Mouse (Mus musculus) liver, embryonic 11.5 days (tissue): Measurements from ENCODE around the gene Fgf14. TPM values are rescaled to one million over a fixed set of nuclear protein-coding genes. Genes with fewer than 3 reads are reported as not detected.
"Not testable (repeated sequence)": the region's sequence is repeated elsewhere in the genome, so short reads cannot be mapped to it uniquely, and the experiment has no call there.

Source experiments
- ATAC-seq: fragments of 200-750 bp; cut with Nextera tagmentation; replicated peaks from 2 replicates; pipeline ENCODE4 v1.8.0; 2017; ENCODE audit warnings: moderate number of reproducible peaks, mild to moderate bottlenecking, moderate TSS enrichment, moderate library complexity; ENCODE audit not compliant: low FRiP score
- DNase-seq: peaks from one replicate; pipeline ENCODE4 v3.0.0-alpha.2; 2017; ENCODE audit warnings: low spot score
- H3K27ac ChIP-seq: fragments of 300-500 bp; sonication (generic); 2 replicates; pipeline ENCODE4 v1.5.1; 2014; ENCODE audit warnings: mild to moderate bottlenecking, low read depth, low read length, control low read depth
- H3K27me3 ChIP-seq: fragments of 300-500 bp; sonication (generic); replicated peaks from 2 replicates; pipeline ENCODE4 v1.6.1; 2014; ENCODE audit warnings: low read length, mixed read lengths; ENCODE audit not compliant: control insufficient read depth, insufficient read depth
- H3K36me3 ChIP-seq: fragments of 300-500 bp; sonication (generic); 2 replicates; pipeline ENCODE4 v1.6.1; 2014; ENCODE audit warnings: mild to moderate bottlenecking, low read length, moderate library complexity, mixed read lengths; ENCODE audit not compliant: control insufficient read depth, insufficient read depth
- H3K4me1 ChIP-seq: fragments of 300-500 bp; sonication (generic); replicated peaks from 2 replicates; pipeline ENCODE4 v1.6.1; 2014; ENCODE audit warnings: low read length, mixed read lengths; ENCODE audit not compliant: control insufficient read depth, insufficient read depth
- H3K4me2 ChIP-seq: fragments of 300-500 bp; sonication (generic); 2 replicates; pipeline ENCODE4 v1.6.1; 2014; ENCODE audit warnings: mild to moderate bottlenecking, control low read depth, moderate library complexity
- H3K4me3 ChIP-seq: fragments of 300-500 bp; sonication (generic); 2 replicates; pipeline ENCODE4 v1.5.1; 2014; ENCODE audit warnings: low read depth, low read length, control low read depth
- H3K9ac ChIP-seq: fragments of 300-500 bp; sonication (generic); 2 replicates; pipeline ENCODE4 v1.6.1; 2014; ENCODE audit warnings: low read depth, low read length, control low read depth
- H3K9me3 ChIP-seq: fragments of 300-500 bp; sonication (generic); 2 replicates; pipeline ENCODE4 v1.6.1; 2016; ENCODE audit warnings: low read length, inconsistent platforms, mixed read lengths; ENCODE audit not compliant: control insufficient read depth
- WGBS: fragments of 180-500 bp; shearing (Covaris S2); extraction: QIAGEN DNeasy Blood & Tissue Kit; methylation state at CpG from one replicate; pipeline ENCODE4 v1.1.7; 2014; 5-methylcytosine and 5-hydroxymethylcytosine counted together
- polyA plus RNA-seq: library from polyadenylated mRNA; unstranded; fragments of >200 nt; fragmentation: Nextera tagmentation; extraction: Ambion mirVana; gene quantifications from 2 replicates; pipeline ENCODE4 v1.2.1, GENCODE M21; 2014

The Fgf14 gene
- polyA plus RNA-seq, 1 experiment from 2014 or later = 0.22 TPM

DNA sequence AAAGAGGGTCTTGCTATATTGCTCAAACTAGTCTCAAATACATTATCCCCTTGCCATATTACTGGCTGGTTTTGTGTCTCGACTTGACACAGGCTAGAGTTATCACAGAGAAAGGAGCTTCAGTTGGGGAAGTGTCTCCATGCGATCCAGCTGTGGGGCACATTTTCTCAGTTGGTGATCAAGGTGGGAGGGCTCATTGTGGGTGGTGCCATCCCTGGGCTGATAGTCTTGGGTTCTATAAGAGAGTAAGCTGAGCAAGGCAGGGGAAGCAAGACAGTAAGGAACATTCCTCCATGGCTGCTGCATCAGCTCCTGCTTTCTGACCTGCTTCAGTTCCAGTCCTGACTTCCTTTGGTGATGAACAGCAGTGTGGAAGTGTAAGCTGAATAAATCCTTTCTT, 141.6 kb downstream of the Fgf14 start:
- DNase-seq, H3K4me2 ChIP-seq, H3K4me1 ChIP-seq, H3K36me3 ChIP-seq, H3K9ac ChIP-seq, ATAC-seq, H3K4me3 ChIP-seq, H3K9me3 ChIP-seq, H3K27me3 ChIP-seq, H3K27ac ChIP-seq: not testable (repeated sequence)
- 56% methylated on average over 2 of the region's 2 CpGs for WGBS

- Histone ChIP-seq H3K9me3 (no peaks in the 10 kb centered on the region), H3K9ac (no peak overlapping the region), H3K4me3 (no peak overlapping the region), H3K27me3 (no peaks in the 10 kb centered on the region), H3K4me2 (no peak overlapping the region), H3K27ac (no peak overlapping the region), H3K36me3 (no peaks in the 10 kb centered on the region), H3K4me1 (no peaks in the 10 kb centered on the region)
- ATAC-seq = no peak
- no peak for DNase-seq
- 77% methylated on average over 1 of the region's 1 CpGs for WGBS
Observed at GRCm38 (mm10) chr14:124532051-124532450, 144.9 kb downstream of the Fgf14 start.

DNA sequence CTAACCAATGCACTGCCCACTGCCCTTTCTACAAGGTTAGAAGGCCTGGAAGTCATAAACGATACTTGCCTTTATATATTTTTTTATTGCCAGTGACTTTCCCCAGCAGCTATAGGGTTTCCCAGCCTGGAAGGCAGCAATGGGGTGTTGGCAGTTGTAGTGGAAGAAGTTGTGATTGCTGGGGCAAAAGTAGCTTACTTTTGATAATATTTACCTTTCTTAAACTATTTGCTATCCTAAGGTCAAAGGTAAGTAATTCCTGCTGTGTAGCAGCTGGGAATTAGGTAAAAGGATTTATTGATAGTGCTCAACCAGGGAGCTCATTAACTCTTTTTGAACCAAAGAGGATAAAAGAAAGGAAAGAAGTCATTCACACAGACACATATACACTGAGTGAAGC, 164.9 kb downstream of the Fgf14 start:
- no peak overlapping the region for H3K4me3 ChIP-seq
- no peaks in the 10 kb centered on the region for H3K27me3 ChIP-seq
- ATAC-seq (no peak), DNase-seq (no peak)
- no peak overlapping the region for H3K9ac ChIP-seq
- H3K9me3 ChIP-seq = no peaks in the 10 kb centered on the region
- H3K4me2 ChIP-seq = no peak overlapping the region
- no peaks in the 10 kb centered on the region for H3K36me3 ChIP-seq
- 81% methylated on average over 1 of the region's 1 CpGs for WGBS
- no peak overlapping the region for H3K27ac ChIP-seq
- no peaks in the 10 kb centered on the region for H3K4me1 ChIP-seq

DNA sequence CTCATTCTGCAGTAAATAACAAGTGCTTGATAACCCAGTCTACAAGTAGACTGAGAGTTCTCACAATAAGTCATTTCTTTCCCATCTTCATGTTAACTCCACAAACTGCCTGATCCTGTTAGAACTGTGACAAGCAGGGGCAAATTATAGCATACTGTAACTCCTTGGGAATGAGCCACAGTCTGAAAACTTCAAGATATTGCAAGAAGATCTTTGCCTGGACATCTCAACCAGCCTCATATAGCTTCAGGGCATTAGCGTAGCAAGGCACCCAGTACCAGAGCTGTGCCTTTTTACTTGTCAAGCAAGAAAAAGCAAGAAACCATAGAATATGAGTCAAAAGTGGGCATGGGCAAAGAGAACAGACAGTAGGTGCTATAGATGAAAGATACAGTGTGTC, 188.0 kb downstream of the Fgf14 start:
- no peaks in the 10 kb centered on the region for H3K36me3 ChIP-seq
- no peaks in the 10 kb centered on the region for H3K27me3 ChIP-seq
- H3K27ac ChIP-seq = no peak overlapping the region
- H3K4me3 ChIP-seq = no peak overlapping the region
- H3K4me2 ChIP-seq = no peak overlapping the region
- H3K4me1 ChIP-seq = no peaks in the 10 kb centered on the region
- WGBS = 73% methylated on average over 1 of the region's 1 CpGs
- DNase-seq (no peak), ATAC-seq (no peak)
- no peaks in the 10 kb centered on the region for H3K9me3 ChIP-seq
- H3K9ac ChIP-seq = no peak overlapping the region

- DNase-seq (no peak), ATAC-seq (no peak)
- WGBS = 66% methylated on average over 1 of the region's 1 CpGs
- no peak overlapping the region for H3K4me3 ChIP-seq
- no peaks in the 10 kb centered on the region for H3K36me3 ChIP-seq
- no peak overlapping the region for H3K9ac ChIP-seq
- no peak overlapping the region for H3K4me2 ChIP-seq
- H3K4me1 ChIP-seq = no peaks in the 10 kb centered on the region
- no peaks in the 10 kb centered on the region for H3K27me3 ChIP-seq
- H3K9me3 ChIP-seq = no peaks in the 10 kb centered on the region
- H3K27ac ChIP-seq = no peak overlapping the region
Observed at GRCm38 (mm10) chr14:124485261-124485660, 191.7 kb downstream of the Fgf14 start.

DNA sequence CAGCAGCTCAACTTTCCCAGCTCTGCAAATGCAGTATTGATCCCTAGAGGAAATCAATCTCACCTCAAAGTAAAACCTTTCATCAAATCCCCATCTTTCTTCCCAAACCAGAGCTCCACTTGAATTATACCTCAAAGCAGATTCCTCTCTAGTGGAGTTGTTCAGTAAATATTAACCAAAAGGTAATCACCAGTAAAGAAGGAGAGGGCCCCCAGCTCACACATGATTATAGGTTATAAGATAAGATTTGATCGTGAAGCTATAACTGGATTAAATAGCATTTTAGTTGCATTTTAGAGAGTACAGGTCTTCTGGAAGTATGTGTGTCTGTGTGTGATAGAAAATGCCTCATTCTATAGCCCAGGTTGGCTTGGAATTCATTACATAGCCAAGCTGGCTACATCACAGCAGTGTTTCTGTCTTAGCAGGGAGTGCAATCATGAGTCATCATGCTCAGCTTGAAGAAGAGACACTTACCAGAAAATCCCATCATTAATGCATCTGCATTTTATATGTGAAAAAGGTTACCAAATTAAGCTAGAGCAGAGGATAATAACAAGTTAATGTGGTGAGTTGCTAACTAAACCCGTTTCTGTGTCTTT, 202.8 kb downstream of the Fgf14 start:
- no peak for ATAC-seq
- 68% methylated on average over 2 of the region's 2 CpGs for WGBS
- Histone ChIP-seq H3K27me3 (no peaks in the 10 kb centered on the region), H3K9ac (no peak overlapping the region), H3K4me1 (no peaks in the 10 kb centered on the region), H3K9me3 (no peaks in the 10 kb centered on the region), H3K27ac (no peak overlapping the region), H3K4me2 (no peak overlapping the region), H3K36me3 (no peaks in the 10 kb centered on the region), H3K4me3 (no peak overlapping the region)
- no peak for DNase-seq

DNA sequence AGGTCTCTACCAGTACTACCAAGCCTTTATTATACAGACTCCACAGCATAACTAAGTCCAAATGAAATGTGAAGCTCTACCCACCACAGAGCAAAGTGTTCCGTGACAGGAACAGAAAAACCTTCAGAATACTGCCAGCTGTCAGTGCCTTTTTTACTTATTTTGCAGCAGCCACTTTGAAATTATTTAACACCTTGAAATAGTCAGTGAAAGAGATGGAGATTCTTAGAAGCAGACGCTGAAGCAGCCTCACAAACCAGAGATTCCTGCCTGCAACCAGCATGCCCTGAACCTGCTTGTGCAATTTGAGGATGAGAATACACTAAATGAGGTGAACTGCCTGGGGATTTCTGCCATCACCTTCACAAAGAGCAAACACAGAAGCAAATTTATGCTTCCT, 206.0 kb downstream of the Fgf14 start:
- no peaks in the 10 kb centered on the region for H3K9me3 ChIP-seq
- H3K4me2 ChIP-seq = no peak overlapping the region
- 73% methylated on average over 2 of the region's 2 CpGs for WGBS
- DNase-seq (no peak), ATAC-seq (no peak)
- H3K36me3 ChIP-seq = no peaks in the 10 kb centered on the region
- H3K27me3 ChIP-seq = no peaks in the 10 kb centered on the region
- H3K27ac ChIP-seq = no peak overlapping the region
- no peak overlapping the region for H3K4me3 ChIP-seq
- no peak overlapping the region for H3K9ac ChIP-seq
- H3K4me1 ChIP-seq = no peaks in the 10 kb centered on the region

- no peaks in the 10 kb centered on the region for H3K4me1 ChIP-seq
- H3K9me3 ChIP-seq = no peaks in the 10 kb centered on the region
- DNase-seq (no peak), ATAC-seq (no peak)
- WGBS = 87% methylated on average over 1 of the region's 1 CpGs
- H3K4me2 ChIP-seq = no peak overlapping the region
- no peaks in the 10 kb centered on the region for H3K36me3 ChIP-seq
- H3K27ac ChIP-seq = no peak overlapping the region
- H3K27me3 ChIP-seq = no peaks in the 10 kb centered on the region
- H3K4me3 ChIP-seq = no peak overlapping the region
- H3K9ac ChIP-seq = no peak overlapping the region
Observed at GRCm38 (mm10) chr14:124455120-124455519, 221.8 kb downstream of the Fgf14 start.

GRCm38 (mm10) chr14:124446096-124446840, 230.7 kb downstream of the Fgf14 start:
- no peak for ATAC-seq
- no peaks in the 10 kb centered on the region for H3K36me3 ChIP-seq
- no peaks in the 10 kb centered on the region for H3K27me3 ChIP-seq
- no peak overlapping the region for H3K27ac ChIP-seq
- no peak overlapping the region for H3K9ac ChIP-seq
- no peaks in the 10 kb centered on the region for H3K4me1 ChIP-seq
- WGBS = 62% methylated on average over 2 of the region's 2 CpGs
- DNase-seq = no peak
- no peaks in the 10 kb centered on the region for H3K9me3 ChIP-seq
- H3K4me3 ChIP-seq = no peak overlapping the region
- no peak overlapping the region for H3K4me2 ChIP-seq
